Mouse (Mus musculus): ENCODE measurements around the gene Ugt1a7c. TPM values are rescaled to one million over a fixed set of nuclear protein-coding genes. Genes with fewer than 3 reads are reported as not detected.

The Ugt1a7c gene
- polyA plus RNA-seq, 1 experiment from 2014 or later: 2.3 TPM

DNA sequence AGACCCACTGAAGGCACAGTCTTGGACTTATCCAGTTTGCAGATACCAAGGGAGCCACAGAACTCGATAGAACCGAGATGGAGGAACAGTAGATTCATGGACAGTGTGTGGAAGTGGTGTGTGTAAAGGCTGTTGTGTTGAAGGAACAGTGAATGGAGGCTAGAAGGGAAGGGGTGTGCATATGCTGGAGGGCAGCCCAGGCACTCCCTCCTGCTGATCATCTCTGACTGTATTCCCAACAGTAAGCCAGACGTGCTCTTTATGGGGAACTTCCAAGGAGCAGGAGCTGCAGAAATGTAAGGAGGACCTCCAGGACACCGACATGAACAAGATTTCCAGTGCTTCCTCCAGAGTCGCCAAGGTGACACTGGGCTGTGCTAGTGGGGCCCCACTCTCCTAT is 155.2 kb downstream of the Ugt1a7c start:
- no peak for ATAC-seq (ENCODE audit: borderline replicate concordance, extremely low read depth, low FRiP score, low TSS enrichment)
- Histone ChIP-seq H3K27ac (no peak overlapping the region), H3K4me2 (no peak overlapping the region), H3K9me3 (peaks cover 19% of the 10 kb centered on the region), H3K9ac (no peak overlapping the region), H3K36me3 (no peaks in the 10 kb centered on the region), H3K27me3 (no peaks in the 10 kb centered on the region), H3K4me1 (no peaks in the 10 kb centered on the region), H3K4me3 (no peak overlapping the region)
- WGBS: 78% methylated on average over 5 of the region's 5 CpGs

DNA sequence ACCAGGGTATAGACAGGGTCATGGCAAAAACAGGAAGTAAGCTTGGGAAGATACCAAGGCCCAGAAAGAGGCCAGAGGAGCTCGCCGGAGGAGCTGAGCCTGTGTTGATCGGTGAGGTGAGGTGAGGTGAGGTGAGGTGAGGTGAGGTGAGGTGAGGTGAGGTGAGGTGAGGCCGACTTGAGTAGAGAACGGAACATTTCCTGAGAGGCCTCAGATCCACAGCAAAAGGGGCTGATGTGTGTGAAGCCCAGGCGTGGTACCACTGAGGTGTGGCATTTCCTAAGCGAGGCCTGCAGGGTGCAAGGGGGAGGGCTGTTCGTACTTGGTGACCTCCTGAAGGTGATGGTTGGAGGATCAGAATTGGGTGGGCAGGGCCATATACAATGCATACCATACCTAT is 158.2 kb downstream of the Ugt1a7c start:
- no peaks in the 10 kb centered on the region for H3K4me1 ChIP-seq
- H3K4me2 ChIP-seq: no peak overlapping the region
- no peak for ATAC-seq (ENCODE audit: borderline replicate concordance, extremely low read depth, low FRiP score, low TSS enrichment)
- no peak overlapping the region for H3K4me3 ChIP-seq
- H3K27me3 ChIP-seq: no peaks in the 10 kb centered on the region
- H3K36me3 ChIP-seq: no peaks in the 10 kb centered on the region
- WGBS: 72% methylated on average over 8 of the region's 8 CpGs
- no peak overlapping the region for H3K9ac ChIP-seq
- H3K27ac ChIP-seq: no peak overlapping the region
- H3K9me3 ChIP-seq: peaks cover 19% of the 10 kb centered on the region

GRCm38 (mm10) chr1:88253540-88253939 is 158.7 kb downstream of the Ugt1a7c start:
- Histone ChIP-seq H3K27ac (no peak overlapping the region), H3K4me3 (no peak overlapping the region), H3K4me2 (no peak overlapping the region), H3K9ac (no peak overlapping the region), H3K27me3 (no peaks in the 10 kb centered on the region), H3K36me3 (no peaks in the 10 kb centered on the region), H3K9me3 (peaks cover 19% of the 10 kb centered on the region), H3K4me1 (no peaks in the 10 kb centered on the region)
- 69% methylated on average over 6 of the region's 6 CpGs for WGBS
- no peak for ATAC-seq (ENCODE audit: borderline replicate concordance, extremely low read depth, low FRiP score, low TSS enrichment)

GRCm38 (mm10) chr1:88254793-88255465 is 160.1 kb downstream of the Ugt1a7c start:
- 83% methylated on average over 12 of the region's 12 CpGs for whole genome bisulfite sequencing
- Histone ChIP-seq H3K36me3 (peaks cover 4% of the 10 kb centered on the region; the same call in 1 of the 2 replicates), H3K27me3 (no peaks in the 10 kb centered on the region), H3K9ac (no peak overlapping the region), H3K4me1 (no peaks in the 10 kb centered on the region), H3K27ac (no peak overlapping the region), H3K4me3 (no peak overlapping the region), H3K9me3 (peaks cover 8% of the 10 kb centered on the region), H3K4me2 (no peak overlapping the region)
- no peak for ATAC-seq (ENCODE audit: borderline replicate concordance, extremely low read depth, low FRiP score, low TSS enrichment)

- peaks cover 4% of the 10 kb centered on the region; the same call in 1 of the 2 replicates for H3K9me3 ChIP-seq
- H3K27ac ChIP-seq: no peak overlapping the region
- WGBS: 51% methylated on average over 2 of the region's 2 CpGs
- no peaks in the 10 kb centered on the region for H3K4me1 ChIP-seq
- H3K4me2 ChIP-seq: no peak overlapping the region
- H3K9ac ChIP-seq: no peak overlapping the region
- no peaks in the 10 kb centered on the region for H3K27me3 ChIP-seq
- ATAC-seq (ENCODE audit: borderline replicate concordance, extremely low read depth, low FRiP score, low TSS enrichment): no peak
- H3K36me3 ChIP-seq: peaks cover 9% of the 10 kb centered on the region; the same call in 1 of the 2 replicates
- no peak overlapping the region for H3K4me3 ChIP-seq
These were observed 160.6 kb downstream of the Ugt1a7c start for GRCm38 (mm10) chr1:88255466-88255857.

GRCm38 (mm10) chr1:88255989-88256754 is 161.3 kb downstream of the Ugt1a7c start:
- no peaks in the 10 kb centered on the region for H3K27me3 ChIP-seq
- no peak overlapping the region for H3K4me3 ChIP-seq
- H3K4me2 ChIP-seq: no peak overlapping the region
- peaks cover 15% of the 10 kb centered on the region; the same call in 1 of the 2 replicates for H3K36me3 ChIP-seq
- no peaks in the 10 kb centered on the region; the same call in 1 of the 2 replicates for H3K9me3 ChIP-seq
- H3K27ac ChIP-seq: no peak overlapping the region
- no peaks in the 10 kb centered on the region for H3K4me1 ChIP-seq
- 77% methylated on average over 13 of the region's 13 CpGs for WGBS
- no peak overlapping the region for H3K9ac ChIP-seq
- no peak for ATAC-seq (ENCODE audit: borderline replicate concordance, extremely low read depth, low FRiP score, low TSS enrichment)

DNA sequence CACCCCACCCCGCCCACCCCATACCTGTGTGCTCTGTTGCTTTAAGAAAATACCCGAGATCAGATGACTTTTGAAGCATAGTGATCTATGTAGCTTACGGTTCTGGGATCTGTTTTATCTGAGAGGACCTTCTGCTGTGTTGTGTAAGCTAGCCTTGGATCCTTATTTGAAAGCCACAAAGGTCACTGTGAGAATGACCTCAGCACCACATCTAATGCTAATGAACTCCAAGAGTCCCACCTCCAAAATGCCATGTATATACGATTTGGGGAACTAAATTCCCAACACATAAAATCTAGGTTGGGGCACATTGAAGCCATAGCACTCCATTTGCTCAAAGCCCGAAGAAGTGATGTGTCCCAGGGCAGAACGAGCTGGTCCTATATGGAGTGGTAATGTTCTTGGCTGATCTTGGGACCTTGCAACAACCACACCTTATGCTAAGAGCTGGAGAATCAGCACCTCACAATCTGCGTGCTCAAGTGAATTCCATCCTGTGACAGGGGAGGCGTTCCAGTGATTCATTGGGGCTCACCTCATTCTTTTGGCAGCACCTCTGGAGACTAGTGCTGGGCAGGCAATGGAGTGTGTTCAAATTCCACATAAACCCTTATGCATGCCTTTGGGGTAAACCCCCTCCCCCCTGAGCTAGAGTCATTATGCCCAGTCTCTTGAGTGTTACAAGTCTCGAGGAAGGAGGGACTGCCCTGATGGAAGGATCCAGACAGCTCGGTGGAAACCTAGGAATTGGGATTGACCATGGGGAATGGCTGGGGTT is 162.2 kb downstream of the Ugt1a7c start:
- whole genome bisulfite sequencing: 71% methylated on average over 10 of the region's 10 CpGs
- no peak for ATAC-seq (ENCODE audit: borderline replicate concordance, extremely low read depth, low FRiP score, low TSS enrichment)
- Histone ChIP-seq H3K4me3 (no peak overlapping the region), H3K4me2 (no peak overlapping the region), H3K9ac (no peak overlapping the region), H3K27ac (no peak overlapping the region), H3K4me1 (no peaks in the 10 kb centered on the region), H3K27me3 (no peaks in the 10 kb centered on the region), H3K36me3 (peaks cover 24% of the 10 kb centered on the region), H3K9me3 (no peaks in the 10 kb centered on the region; the same call in 1 of the 2 replicates)

DNA sequence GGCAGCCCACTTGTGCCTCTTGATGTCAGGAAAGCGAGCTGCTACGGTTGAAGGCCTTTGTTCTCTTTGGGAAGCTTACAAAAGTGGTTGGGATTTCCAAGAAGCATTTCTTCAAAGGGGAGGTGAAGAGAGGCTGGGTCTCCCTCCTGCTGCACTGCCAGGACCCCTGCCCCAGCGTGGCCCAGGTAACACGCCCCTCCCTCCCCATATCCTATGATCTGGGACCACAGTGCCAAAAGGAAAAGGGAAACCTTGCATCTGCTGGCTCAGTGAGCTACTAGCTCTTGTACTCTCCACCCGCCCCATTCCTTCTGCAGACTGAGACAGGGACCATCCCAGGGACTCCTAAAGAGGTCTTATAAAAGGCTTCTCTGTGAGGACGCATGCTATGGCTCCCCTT is 162.8 kb downstream of the Ugt1a7c start:
- WGBS: 81% methylated on average over 6 of the region's 6 CpGs
- Histone ChIP-seq H3K4me2 (no peak overlapping the region), H3K36me3 (peaks cover 30% of the 10 kb centered on the region), H3K4me3 (no peak overlapping the region), H3K4me1 (no peaks in the 10 kb centered on the region), H3K27me3 (no peaks in the 10 kb centered on the region), H3K27ac (no peak overlapping the region), H3K9ac (no peak overlapping the region), H3K9me3 (no peaks in the 10 kb centered on the region; the same call in 1 of the 2 replicates)
- ATAC-seq (ENCODE audit: borderline replicate concordance, extremely low read depth, low FRiP score, low TSS enrichment): no peak

- Histone ChIP-seq H3K9me3 (no peaks in the 10 kb centered on the region; the same call in 1 of the 2 replicates), H3K27ac (no peak overlapping the region), H3K36me3 (peaks cover 37% of the 10 kb centered on the region), H3K27me3 (no peaks in the 10 kb centered on the region), H3K4me2 (no peak overlapping the region), H3K4me3 (no peak overlapping the region), H3K4me1 (no peaks in the 10 kb centered on the region), H3K9ac (no peak overlapping the region)
- 62% methylated on average over 6 of the region's 6 CpGs for WGBS
- ATAC-seq (ENCODE audit: borderline replicate concordance, extremely low read depth, low FRiP score, low TSS enrichment): no peak
These were observed 163.5 kb downstream of the Ugt1a7c start for GRCm38 (mm10) chr1:88258361-88258760.

- WGBS: 58% methylated on average over 8 of the region's 8 CpGs
- H3K9ac ChIP-seq: no peak overlapping the region
- ATAC-seq (ENCODE audit: borderline replicate concordance, extremely low read depth, low FRiP score, low TSS enrichment): peak; percentile 2; the same call in 1 of the 2 replicates
These were observed 164.2 kb downstream of the Ugt1a7c start for GRCm38 (mm10) chr1:88258881-88259642.

GRCm38 (mm10) chr1:88259643-88260024 is 164.8 kb downstream of the Ugt1a7c start:
- H3K4me1 ChIP-seq: no peaks in the 10 kb centered on the region
- no peaks in the 10 kb centered on the region for H3K27me3 ChIP-seq
- peak; percentile 2; the same call in 1 of the 2 replicates for ATAC-seq (ENCODE audit: borderline replicate concordance, extremely low read depth, low FRiP score, low TSS enrichment)
- WGBS: 68% methylated on average over 4 of the region's 4 CpGs
- H3K4me3 ChIP-seq: no peak overlapping the region
- H3K27ac ChIP-seq: no peak overlapping the region
- H3K36me3 ChIP-seq: peaks cover 50% of the 10 kb centered on the region
- H3K4me2 ChIP-seq: no peak overlapping the region
- H3K9me3 ChIP-seq: no peaks in the 10 kb centered on the region; the same call in 1 of the 2 replicates
- no peak overlapping the region for H3K9ac ChIP-seq

More at GRCm38 (mm10) chr1:88258881-88259642, 164.2 kb downstream of the Ugt1a7c start:
- peaks cover 44% of the 10 kb centered on the region for H3K36me3 ChIP-seq
- H3K9me3 ChIP-seq: no peaks in the 10 kb centered on the region; the same call in 1 of the 2 replicates
- no peak overlapping the region for H3K27ac ChIP-seq
- H3K27me3 ChIP-seq: no peaks in the 10 kb centered on the region
- H3K4me2 ChIP-seq: no peak overlapping the region
- H3K4me3 ChIP-seq: no peak overlapping the region
- H3K4me1 ChIP-seq: no peaks in the 10 kb centered on the region

All from lung, embryonic 15.5 days (tissue).